Mouse (Mus musculus) heart, postnatal 0 days (tissue): ENCODE data around the gene Slc18b1.

Experiments used
- CTCF ChIP-seq: IDR thresholded peaks from 2 replicates; pipeline ENCODE4 v1.5.1; 2016; ENCODE audit warnings: antibody characterized with exemption, control low read depth, low read depth
- EP300 ChIP-seq: IDR thresholded peaks from 2 replicates; pipeline ENCODE4 v1.6.1; 2016; ENCODE audit warnings: antibody characterized with exemption, low read depth

DNA sequence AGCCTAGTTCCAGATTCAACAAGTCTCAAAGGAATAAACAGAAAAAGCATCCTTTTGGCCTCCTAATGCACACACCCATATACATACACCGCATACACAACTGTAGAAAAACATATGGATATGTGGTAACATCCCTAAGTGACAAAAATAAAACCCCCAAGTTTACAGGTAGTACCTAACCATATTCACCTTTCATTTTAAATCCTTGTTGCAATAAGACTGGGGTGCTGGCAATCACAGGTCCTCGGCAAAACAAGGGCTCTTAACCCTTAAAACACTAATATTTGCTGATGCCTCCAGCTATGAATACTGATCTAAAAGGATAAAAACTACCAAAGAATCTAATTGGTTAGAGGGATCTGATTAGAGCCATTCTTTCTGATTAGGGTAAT is 13.3 kb upstream of the Slc18b1 start:
- no peak for TF ChIP-seq CTCF
- no peak for TF ChIP-seq EP300
